Mouse (Mus musculus) central nervous system, embryonic 18 days (tissue): ENCODE measurements around the gene Serhl. TPM values are rescaled to one million over a fixed set of nuclear protein-coding genes. Genes with fewer than 3 reads are reported as not detected.

ENCODE experiments used
- polyA plus RNA-seq: library from polyadenylated mRNA; depleted of rRNA; stranded (reverse); fragments of >200 nt; gene quantifications from 2 replicates; pipeline ENCODE4 v1.2.3, GENCODE M21; 2012; rRNA removed

Gene Serhl
- polyA plus RNA-seq, result 8.0 and 10.3 TPM in 2 replicates

DNA sequence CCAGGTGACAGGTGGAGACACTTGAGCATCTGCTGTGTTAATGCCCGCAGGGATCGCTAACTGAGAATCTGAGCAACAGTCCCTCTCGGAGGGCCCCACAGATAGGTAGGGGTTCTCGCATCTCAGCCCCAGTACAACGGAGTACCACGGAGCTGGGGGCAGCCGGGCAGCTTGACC, at the start of gene Serhl:
Gene Serhl, plus strand, starts transcription at position 78 of the 177 bp plus-strand sequence.

DNA sequence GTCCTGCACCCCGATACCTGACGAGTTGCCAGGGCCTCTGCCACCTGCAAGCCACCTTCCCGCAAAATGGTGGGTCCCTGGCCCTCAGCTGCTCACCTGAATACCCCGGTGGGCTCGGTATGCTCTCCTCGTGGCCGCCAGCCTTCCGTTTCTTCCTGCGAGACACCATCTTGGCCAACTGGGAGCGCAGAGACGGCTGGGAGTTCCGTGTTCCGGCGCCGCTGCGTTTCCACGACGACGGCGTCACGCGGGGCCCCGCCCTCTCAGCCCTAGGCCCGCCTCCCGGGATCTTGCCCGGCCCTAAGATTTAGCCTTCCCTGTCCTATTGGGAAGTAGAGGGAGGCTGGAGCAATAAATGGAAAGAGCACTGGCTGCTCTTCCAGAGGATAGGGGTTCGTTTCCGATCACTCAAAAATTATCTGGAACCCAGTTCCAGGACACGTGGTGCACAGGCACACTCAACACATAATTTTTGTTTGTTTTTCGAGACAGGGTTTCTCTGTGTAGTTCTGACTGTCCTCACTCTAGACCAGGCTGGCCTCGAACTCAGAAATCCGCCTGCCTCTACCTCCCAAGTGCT, 33.4 kb downstream of the Serhl start, which contains the start of gene Rrp7a:
Gene Rrp7a, minus strand, starts transcription at position 236 of the 580 bp plus-strand sequence.

DNA sequence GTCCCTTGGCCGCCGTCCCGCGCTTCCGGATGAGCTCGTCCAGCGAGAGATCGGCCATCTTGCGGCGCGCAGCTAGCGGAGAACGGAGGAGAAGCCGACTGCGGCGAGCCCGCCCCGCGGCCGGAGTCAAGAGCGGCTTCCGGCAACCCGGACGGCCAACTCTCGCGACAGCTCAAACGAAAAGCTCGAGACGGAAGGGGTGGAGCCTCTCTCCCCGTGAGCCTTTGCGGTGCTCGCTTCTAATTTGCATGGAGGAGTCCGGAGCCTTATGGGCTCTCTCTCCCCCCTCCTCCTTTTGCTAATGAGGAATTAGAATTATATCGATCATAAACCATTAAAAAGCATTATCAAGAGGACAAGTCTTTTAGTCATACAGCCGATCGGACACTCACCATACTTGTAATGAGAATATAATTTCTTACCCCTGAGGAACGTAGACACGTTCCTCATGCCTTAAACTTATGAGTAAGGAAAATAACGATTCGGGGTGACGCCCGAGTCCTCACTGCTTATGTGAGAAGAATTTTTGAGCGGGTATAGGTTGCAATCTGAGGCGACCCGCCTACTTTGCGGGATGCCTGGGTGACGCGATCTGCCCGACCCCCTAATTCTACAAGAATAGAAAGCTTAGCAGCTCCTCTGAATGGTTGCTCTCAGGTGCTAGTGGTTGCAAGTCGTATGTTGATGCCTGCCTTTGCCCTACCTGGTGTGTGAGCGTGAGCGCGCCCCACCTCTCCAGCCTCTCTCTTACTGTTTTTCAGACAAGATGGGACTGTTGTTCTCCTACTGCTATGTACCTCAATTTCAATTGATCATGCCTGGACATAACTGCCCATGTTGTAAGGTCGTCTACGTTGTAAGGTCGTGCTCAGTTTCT, 60.1 kb downstream of the Serhl start, which contains the start of gene Poldip3:
Gene Poldip3, minus strand, starts transcription at position 189 of the 877 bp plus-strand sequence.

Other genes with a start within 250 kb of the Serhl start
- 38.6 and 44.8 TPM in 2 replicates for gene Tcf20, start 101.6 kb upstream of the Serhl start, polyA plus RNA-seq
- 1.2 and 1.4 TPM in 2 replicates for gene Nfam1, start 56.2 kb upstream of the Serhl start, polyA plus RNA-seq
- 93.1 and 105 TPM in 2 replicates for gene Rrp7a, start 33.3 kb downstream of the Serhl start, polyA plus RNA-seq
- 78.5 and 82.2 TPM in 2 replicates for gene Poldip3, start 59.9 kb downstream of the Serhl start, polyA plus RNA-seq
- gene Cyb5r3, start 83.1 kb downstream of the Serhl start, polyA plus RNA-seq, result 46.0 and 53.9 TPM in 2 replicates
- 3.1 and 4.0 TPM in 2 replicates for gene A4galt, start 162.3 kb downstream of the Serhl start, polyA plus RNA-seq